Mouse (Mus musculus) olfactory bulb, adult 2 months (tissue): ENCODE results near the gene Pik3r4.

Source experiments
- CTCF ChIP-seq: fragments of 200-500 bp; IDR thresholded peaks from 2 replicates; pipeline ENCODE4 v1.5.1; 2012; ENCODE audit warnings: low read depth, mild to moderate bottlenecking, low read length, moderate library complexity; ENCODE audit not compliant: insufficient read depth
- POLR2A ChIP-seq: fragments of 200-500 bp; IDR thresholded peaks from 2 replicates; pipeline ENCODE4 v1.6.1; 2012; ENCODE audit warnings: mild to moderate bottlenecking, low read depth, low read length, moderate library complexity; ENCODE audit not compliant: insufficient read depth

- TF ChIP-seq CTCF (no peak), POLR2A (no peak)
Measured at GRCm38 (mm10) chr9:105675941-105676340, 33.2 kb downstream of the Pik3r4 start.
